Mouse (Mus musculus) heart, postnatal 10 days (tissue): ENCODE measurements around the gene Bloc1s3. TPM values are rescaled to one million over a fixed set of nuclear protein-coding genes. Genes with fewer than 3 reads are reported as not detected.
"Not testable (repeated sequence)": the region's sequence is repeated elsewhere in the genome, so short reads cannot be mapped to it uniquely, and the experiment has no call there.

ENCODE experiments used
- DNase-seq, 2 experiments: peaks; one replicate each; pipeline ENCODE4 v3.0.0; 2021
- intact Hi-C: fragments of 180-260 bp; cut with DNase I; formaldehyde crosslinking; loops from one replicate; pipeline ENCODE4 v1.15.1; 2025
- total RNA-seq, 2 experiments: library from RNA; stranded (reverse); gene quantifications; 2 replicates each; pipeline ENCODE4 v1.2.3; 2021

Gene Bloc1s3
- total RNA-seq, 2 experiments from 2014 or later, result 2.3 to 3.2 TPM

- no peak for DNase-seq
- intact Hi-C loops, result no loop called here
These were observed 11.9 kb upstream of the Bloc1s3 start for GRCm38 (mm10) chr7:19520032-19520431.

GRCm38 (mm10) chr7:19517652-19518365 lies 9.6 kb upstream of the Bloc1s3 start, which contains the start of gene Nkpd1:
Nkpd1 (plus strand) TSS chr7:19517838.
- DNase-seq, result no peak
- intact Hi-C loops, result no loop called here

GRCm38 (mm10) chr7:19512353-19512752 lies 4.2 kb upstream of the Bloc1s3 start:
- DNase-seq, result no peak
- intact Hi-C loops, result no loop called here

- DNase-seq, intact Hi-C loops: not testable (repeated sequence)
These were observed 3.8 kb upstream of the Bloc1s3 start for GRCm38 (mm10) chr7:19511934-19512333.

GRCm38 (mm10) chr7:19509786-19510185 lies 1.6 kb upstream of the Bloc1s3 start:
- intact Hi-C loops, result loop anchor here (5.0 kb wide), 1 partner anchor 108 kb away; no protein-coding TSS in a partner anchor
- DNase-seq, result no peak

- intact Hi-C loops, result loop anchor here (5.0 kb wide), 1 partner anchor 108 kb away; no protein-coding TSS in a partner anchor
These were observed 879 bp upstream of the Bloc1s3 start for GRCm38 (mm10) chr7:19508924-19509568.

GRCm38 (mm10) chr7:19507612-19507981 lies 570 bp downstream of the Bloc1s3 start:
- DNase-seq, result peak in 1 of 2 experiments; percentile 28
- intact Hi-C loops, result loop anchor here (5.0 kb wide), 1 partner anchor 110 kb away; no protein-coding TSS in a partner anchor

More at GRCm38 (mm10) chr7:19508924-19509568, 879 bp upstream of the Bloc1s3 start:
- DNase-seq, result peak; percentile 30 to 32

- DNase-seq, result peak; percentile 44 to 50
- intact Hi-C loops, result loop anchor here (5.0 kb wide), 1 partner anchor 110 kb away; no protein-coding TSS in a partner anchor
These were observed 1.1 kb downstream of the Bloc1s3 start for GRCm38 (mm10) chr7:19506969-19507611.

- intact Hi-C loops, result loop anchor here (5.0 kb wide), 1 partner anchor 111 kb away; no protein-coding TSS in a partner anchor
- no peak for DNase-seq
These were observed 1.8 kb downstream of the Bloc1s3 start for GRCm38 (mm10) chr7:19506326-19506725.

GRCm38 (mm10) chr7:19503481-19504068 lies 4.6 kb downstream of the Bloc1s3 start:
- peak; percentile 55 to 82 for DNase-seq
- intact Hi-C loops, result loop anchor here (2.0 kb wide), 1 partner anchor 69 kb away; no protein-coding TSS in a partner anchor

- intact Hi-C loops, result loop anchor here (2.0 kb wide), 1 partner anchor 71 kb away; no protein-coding TSS in a partner anchor
- DNase-seq, result no peak
These were observed 6.5 kb downstream of the Bloc1s3 start for GRCm38 (mm10) chr7:19501658-19502057.

- intact Hi-C loops, result no loop called here
- no peak for DNase-seq
These were observed 7.5 kb downstream of the Bloc1s3 start for GRCm38 (mm10) chr7:19500420-19501363.

- intact Hi-C loops, result no loop called here
These were observed 9.8 kb downstream of the Bloc1s3 start for GRCm38 (mm10) chr7:19498326-19498725.

GRCm38 (mm10) chr7:19496214-19496555 lies 12.0 kb downstream of the Bloc1s3 start:
- no peak for DNase-seq
- intact Hi-C loops, result no loop called here

More at GRCm38 (mm10) chr7:19498326-19498725, 9.8 kb downstream of the Bloc1s3 start:
- no peak for DNase-seq

GRCm38 (mm10) chr7:19495521-19496213 lies 12.5 kb downstream of the Bloc1s3 start:
- intact Hi-C loops, result no loop called here
- DNase-seq, result peak; percentile 47 to 56

GRCm38 (mm10) chr7:19494751-19495474 lies 13.3 kb downstream of the Bloc1s3 start:
- no peak for DNase-seq
- intact Hi-C loops, result no loop called here

GRCm38 (mm10) chr7:19491731-19492130 lies 16.4 kb downstream of the Bloc1s3 start:
- intact Hi-C loops, result no loop called here
- DNase-seq, result peak; percentile 44 to 58

- intact Hi-C loops, result no loop called here
These were observed 18.6 kb downstream of the Bloc1s3 start for GRCm38 (mm10) chr7:19489525-19489924.

More at GRCm38 (mm10) chr7:19489525-19489924, 18.6 kb downstream of the Bloc1s3 start:
- DNase-seq, result no peak
